Mouse (Mus musculus): ENCODE measurements around the gene Lce3c.

- TF ChIP-seq CTCF (IDR thresholded peaks at IDR 0.05; ENCODE audit: control insufficient read depth, insufficient read depth, insufficient read length) (no peak), MYOG (IDR thresholded peaks at IDR 0.05; ENCODE audit: control insufficient read depth, extremely low read depth, insufficient read length) (no peak), MAX (IDR thresholded peaks at IDR 0.05) (no peak), MYOD1 (IDR thresholded peaks at IDR 0.05; ENCODE audit: control insufficient read depth, insufficient read length, low read depth) (no peak)
Measured at GRCm38 (mm10) chr3:92957090-92957489, 12.8 kb downstream of the Lce3c start, which contains the start of gene Lce3d.

Data from C2C12 (cell line).